Comparison of ENCODE assay signal across 10 mouse cellular contexts in the genomic region with DNA sequence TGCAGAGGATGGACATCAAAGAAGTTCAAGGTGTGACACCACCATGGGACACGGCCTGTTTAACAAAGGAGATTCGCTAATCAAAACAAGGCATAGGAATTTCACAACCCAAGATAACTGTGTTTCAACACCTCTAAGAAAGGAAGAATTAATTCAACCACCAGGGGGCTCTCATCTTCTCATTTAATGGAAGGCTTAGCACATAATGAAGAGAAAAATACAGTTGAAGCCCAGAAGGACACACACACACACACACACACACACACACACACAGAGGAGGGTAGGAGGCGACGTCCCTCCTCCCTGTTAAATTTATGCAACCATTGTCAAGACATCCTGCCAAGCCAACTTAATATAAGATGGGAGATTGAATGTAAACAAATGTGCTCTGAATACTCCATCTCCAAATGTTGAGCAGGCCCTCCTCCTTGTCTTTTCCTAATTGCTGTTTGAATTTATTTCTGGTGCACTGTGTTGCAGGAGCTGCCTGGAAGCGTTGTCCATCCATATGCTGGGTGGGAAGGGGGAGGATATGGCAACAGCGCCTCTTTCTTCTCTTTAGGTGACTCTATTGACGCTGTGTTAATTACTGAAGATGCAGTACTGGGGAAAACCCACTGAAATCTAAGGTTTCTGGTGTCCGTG.
DNase-seq lines count a peak whose midpoint lies in the region; ATAC-seq and TF ChIP-seq lines count a peak whose summit lies in the region.
"Had no signal": no experiment of that assay in that cellular context is flagged by ENCODE, and none has a peak within 500 bp of the region (broad histone marks: within the 10 kb centered on the region; RNA-seq: fewer than 3 reads in every experiment).

No protein-coding gene starts in this region.

- H3K4me2 ChIP-seq in midbrain, embryonic 14.5 days (ENCODE audit: low read length), result no peak overlapping the region
- no peak overlapping the region for H3K4me2 ChIP-seq in midbrain, embryonic 16.5 days (ENCODE audit: low read length)
- H3K4me2 ChIP-seq in kidney, postnatal 0 days (ENCODE audit: low read length), result no peak overlapping the region
- H3K4me2 ChIP-seq: heart, embryonic 15.5 days had no signal

- H3K4me3 ChIP-seq in cerebellum, adult 2 months (replicated peaks; ENCODE audit: insufficient read depth, low read depth, low read length), result no peak overlapping the region
- H3K4me3 ChIP-seq in midbrain, embryonic 14.5 days (replicated peaks; ENCODE audit: low read depth, low read length), result no peak overlapping the region
- no peak overlapping the region for H3K4me3 ChIP-seq in midbrain, embryonic 16.5 days (ENCODE audit: low read depth, low read length)
- H3K4me3 ChIP-seq in kidney, postnatal 0 days (replicated peaks; ENCODE audit: low read depth, low read length), result no peak overlapping the region
- H3K4me3 ChIP-seq: heart, embryonic 15.5 days; megakaryocyte, embryonic 14.5 days had no signal

- no peaks in the 10 kb centered on the region for H3K4me1 ChIP-seq in cerebellum, adult 2 months (ENCODE audit: control insufficient read depth, insufficient read depth, low read length)
- no peaks in the 10 kb centered on the region for H3K4me1 ChIP-seq in midbrain, embryonic 14.5 days (ENCODE audit: control insufficient read depth, insufficient read depth, low read length)
- no peaks in the 10 kb centered on the region for H3K4me1 ChIP-seq in midbrain, embryonic 16.5 days (ENCODE audit: control insufficient read depth, insufficient read depth, low read length)
- no peaks in the 10 kb centered on the region for H3K4me1 ChIP-seq in kidney, postnatal 0 days (replicated peaks; ENCODE audit: insufficient read depth, low read length)
- H3K4me1 ChIP-seq: megakaryocyte, embryonic 14.5 days had no signal

- DNase-seq in cerebellum, adult 2 months, result peak in 1 of 2 experiments; percentile 45
- DNase-seq in cerebellum, adult 11 months, result no peak
- DNase-seq in midbrain, embryonic 14.5 days, result peak; percentile 89
- peak; percentile 19 to 20 for DNase-seq in cerebellum, postnatal 25 days
- DNase-seq in kidney, postnatal 0 days (ENCODE audit: low spot score), result peak; percentile 88
- DNase-seq in neural tube, embryonic 10.5 days (ENCODE audit: extremely low spot score, low spot score), result peak; percentile 16

- no peaks in the 10 kb centered on the region for H3K36me3 ChIP-seq in midbrain, embryonic 14.5 days (ENCODE audit: control insufficient read depth, insufficient read depth, low read length)
- no peaks in the 10 kb centered on the region for H3K36me3 ChIP-seq in midbrain, embryonic 16.5 days (ENCODE audit: control insufficient read depth, insufficient read depth, low read length)
- H3K36me3 ChIP-seq in kidney, postnatal 0 days (ENCODE audit: insufficient read depth, low read length), result no peaks in the 10 kb centered on the region
- H3K36me3 ChIP-seq: heart, embryonic 15.5 days had no signal

- no peak overlapping the region for H3K9ac ChIP-seq in midbrain, embryonic 14.5 days (replicated peaks; ENCODE audit: low read length)
- no peak overlapping the region for H3K9ac ChIP-seq in midbrain, embryonic 16.5 days (ENCODE audit: low read depth, low read length)
- no peak overlapping the region for H3K9ac ChIP-seq in kidney, postnatal 0 days (ENCODE audit: low read depth, low read length)
- H3K9ac ChIP-seq: heart, embryonic 15.5 days had no signal

- TF ChIP-seq CTCF in cerebellum, adult 2 months (IDR thresholded peaks at IDR 0.05; ENCODE audit: borderline replicate concordance, insufficient read depth, low read depth, low read length), result peak; percentile 39; the same call in 1 of the 2 replicates
- TF ChIP-seq CTCF in kidney, postnatal 0 days (IDR thresholded peaks at IDR 0.05; ENCODE audit: low read depth), result peak; percentile 80

- 54% methylated on average over 8 of the region's 8 CpGs for WGBS in cerebellum, adult 2 months
- 64% methylated on average over 8 of the region's 8 CpGs for WGBS in midbrain, embryonic 14.5 days
- WGBS in midbrain, embryonic 16.5 days, result 62% methylated on average over 8 of the region's 8 CpGs
- 38% methylated on average over 8 of the region's 8 CpGs for WGBS in kidney, postnatal 0 days

- peak; percentile 31; the same call in 1 of the 2 replicates for ATAC-seq in midbrain, embryonic 14.5 days (ENCODE audit: low FRiP score, low TSS enrichment)
- no peak for ATAC-seq in midbrain, embryonic 16.5 days
- peak; percentile 17; the same call in 1 of the 2 replicates for ATAC-seq in kidney, postnatal 0 days (replicated peaks; ENCODE audit: low FRiP score, low read depth)
- ATAC-seq in erythroid progenitor cell, adult 5-6 weeks (replicated peaks; ENCODE audit: low FRiP score, poor library complexity, severe bottlenecking), result no peak

- no peak for TF ChIP-seq POLR2A in cerebellum, adult 2 months (IDR thresholded peaks at IDR 0.05; ENCODE audit: borderline replicate concordance, insufficient read depth, low read length)

- no peaks in the 10 kb centered on the region for H3K9me3 ChIP-seq in midbrain, embryonic 14.5 days (ENCODE audit: control insufficient read depth, low read length)
- no peaks in the 10 kb centered on the region for H3K9me3 ChIP-seq in midbrain, embryonic 16.5 days (replicated peaks; ENCODE audit: control insufficient read depth, low read length, poor library complexity, severe bottlenecking)
- no peaks in the 10 kb centered on the region for H3K9me3 ChIP-seq in kidney, postnatal 0 days (replicated peaks; ENCODE audit: low read length)
- H3K9me3 ChIP-seq: heart, embryonic 15.5 days; megakaryocyte, embryonic 14.5 days had no signal

- H3K27me3 ChIP-seq in cerebellum, adult 2 months (ENCODE audit: control insufficient read depth, insufficient read depth, low read length), result no peaks in the 10 kb centered on the region
- H3K27me3 ChIP-seq in midbrain, embryonic 14.5 days (ENCODE audit: control insufficient read depth, insufficient read depth, low read length), result no peaks in the 10 kb centered on the region
- H3K27me3 ChIP-seq in midbrain, embryonic 16.5 days (ENCODE audit: control insufficient read depth, insufficient read depth, low read depth, low read length), result no peaks in the 10 kb centered on the region
- no peaks in the 10 kb centered on the region for H3K27me3 ChIP-seq in kidney, postnatal 0 days (ENCODE audit: insufficient read depth, low read length)
- H3K27me3 ChIP-seq: heart, embryonic 15.5 days had no signal

- no peak overlapping the region for H3K27ac ChIP-seq in cerebellum, adult 2 months (ENCODE audit: insufficient read depth, low read length)
- H3K27ac ChIP-seq in midbrain, embryonic 14.5 days (replicated peaks; ENCODE audit: low read depth, low read length), result no peak overlapping the region
- H3K27ac ChIP-seq in midbrain, embryonic 16.5 days (ENCODE audit: low read length), result no peak overlapping the region
- no peak overlapping the region for H3K27ac ChIP-seq in kidney, postnatal 0 days
- H3K27ac ChIP-seq: heart, embryonic 15.5 days had no signal

Comparison
In these comparisons a context has a peak if more than half of its experiments do, and no peak if none do; other contexts are left out.
1. ATAC-seq: peak in midbrain, embryonic 14.5 days (single experiment) and kidney, postnatal 0 days (single experiment); none in midbrain, embryonic 16.5 days (single experiment) and erythroid progenitor cell, adult 5-6 weeks (single experiment).